Mouse (Mus musculus) right cerebral cortex, postnatal 36 days (tissue): ENCODE results near the gene Ap3d1.

Experiments used
- DNase-seq, 2 experiments: peaks; one replicate each; pipeline ENCODE4 v3.0.0; 2022; ENCODE audit warnings: low spot score in 2 of 2, mixed read lengths in 1 of 2

Gene Ap3d1

DNA sequence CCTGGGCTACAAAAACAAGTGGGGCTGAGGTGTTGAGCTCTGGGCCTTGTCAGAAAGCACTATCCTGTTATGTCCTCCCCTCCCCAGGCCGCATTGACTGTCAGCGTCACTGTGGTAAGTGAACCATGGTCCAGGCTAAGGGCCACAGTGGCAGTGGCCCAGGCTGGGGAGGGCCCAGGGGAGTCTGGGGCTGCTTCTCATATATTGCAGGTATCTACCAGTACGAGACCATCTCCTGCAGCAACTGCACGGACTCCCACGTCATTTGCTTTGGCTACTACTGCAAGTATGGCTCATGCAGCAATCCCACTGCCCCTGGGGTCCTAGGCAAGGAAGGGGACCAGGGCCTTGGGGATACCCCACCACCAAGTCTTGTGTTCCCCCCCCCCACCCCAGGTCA, 38.4 kb downstream of the Ap3d1 start:
- no peak for DNase-seq

DNA sequence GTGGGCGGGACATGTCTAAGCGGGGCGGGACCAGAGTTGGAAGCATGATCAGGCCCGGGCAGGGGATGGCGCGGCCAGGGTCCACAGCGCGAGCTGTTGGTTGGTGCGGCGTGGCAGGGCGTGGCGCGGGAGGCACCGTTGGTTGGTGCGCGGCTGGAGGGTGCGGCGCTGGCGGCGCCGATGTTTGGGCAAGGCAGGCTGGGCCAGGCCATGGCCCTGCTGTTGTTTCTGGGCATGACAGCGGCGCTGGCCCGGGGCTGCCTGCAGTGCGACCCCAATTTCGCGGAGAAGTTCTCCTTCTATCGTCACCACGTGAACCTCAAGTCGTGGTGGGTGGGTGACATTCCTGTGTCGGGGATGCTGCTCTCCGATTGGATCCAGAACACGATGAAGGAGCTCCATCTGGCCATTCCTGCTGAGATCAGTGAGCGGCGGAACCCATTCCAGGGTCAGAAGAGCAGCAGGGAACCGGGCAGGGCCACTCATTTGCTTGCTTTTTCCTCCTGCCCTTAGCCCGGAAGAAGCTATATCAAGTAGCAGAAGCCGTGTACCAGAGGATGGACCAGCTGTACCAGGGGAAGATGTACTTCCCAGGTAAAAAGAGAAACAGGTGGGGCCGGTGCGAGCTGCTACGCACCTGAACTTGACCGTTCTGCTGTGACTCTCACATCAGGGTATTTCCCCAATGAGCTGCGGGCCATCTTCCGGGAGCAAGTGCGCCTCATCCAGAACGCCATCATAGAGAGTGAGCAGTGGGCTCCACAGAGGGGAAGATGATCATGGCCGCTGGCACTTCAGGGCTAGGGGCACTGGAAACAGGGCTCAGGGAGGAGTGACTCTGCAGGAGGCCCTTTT, 39.3 kb downstream of the Ap3d1 start:
- peak; percentile 94 to 96 for DNase-seq

DNA sequence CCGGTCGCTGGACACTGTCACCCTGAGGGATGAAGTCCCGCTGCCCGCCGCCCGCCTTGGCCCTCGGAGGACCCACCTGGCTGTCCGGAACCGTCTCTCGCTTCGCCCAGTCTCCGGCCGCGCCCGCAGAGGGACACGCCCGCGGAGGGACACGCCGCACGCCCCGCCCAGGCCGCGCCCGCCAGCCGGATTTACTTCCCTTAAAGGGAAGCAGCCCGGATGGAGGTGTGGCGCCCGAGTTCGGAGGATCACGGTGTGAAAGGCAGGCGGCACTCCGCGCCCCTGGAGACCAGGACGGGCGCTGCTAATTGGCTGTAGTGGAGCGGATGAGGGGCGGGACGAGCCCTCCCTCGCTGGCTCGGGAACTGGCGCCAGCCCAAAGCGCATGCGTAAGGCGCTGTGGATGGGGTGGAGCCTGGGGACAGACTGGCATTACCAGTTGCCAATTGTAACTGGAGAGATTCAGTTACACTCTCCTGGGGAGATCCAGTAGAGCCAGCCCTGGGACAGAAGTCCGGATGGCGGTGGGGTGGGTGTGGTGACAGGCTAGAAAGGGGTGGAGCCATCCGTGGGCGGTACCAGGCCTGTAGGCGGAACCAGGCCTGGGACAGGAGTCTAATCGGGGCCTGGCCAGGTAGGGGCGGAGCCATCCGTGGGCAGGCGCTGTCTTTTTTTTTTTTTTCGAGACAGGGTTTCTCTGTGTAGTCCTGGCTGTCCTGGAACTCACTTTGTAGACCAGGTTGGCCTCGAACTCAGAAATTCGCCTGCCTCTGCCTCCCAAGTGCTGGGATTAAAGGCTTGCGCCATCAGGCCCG, 40.1 kb downstream of the Ap3d1 start, which contains the start of the genes Mob3a and Izumo4:
Gene Mob3a, minus strand, starts transcription at position 257 of the 815 bp plus-strand sequence.
Gene Izumo4, plus strand, starts transcription at position 464 of the 815 bp plus-strand sequence.
- DNase-seq: peak; percentile 98 to 99

DNA sequence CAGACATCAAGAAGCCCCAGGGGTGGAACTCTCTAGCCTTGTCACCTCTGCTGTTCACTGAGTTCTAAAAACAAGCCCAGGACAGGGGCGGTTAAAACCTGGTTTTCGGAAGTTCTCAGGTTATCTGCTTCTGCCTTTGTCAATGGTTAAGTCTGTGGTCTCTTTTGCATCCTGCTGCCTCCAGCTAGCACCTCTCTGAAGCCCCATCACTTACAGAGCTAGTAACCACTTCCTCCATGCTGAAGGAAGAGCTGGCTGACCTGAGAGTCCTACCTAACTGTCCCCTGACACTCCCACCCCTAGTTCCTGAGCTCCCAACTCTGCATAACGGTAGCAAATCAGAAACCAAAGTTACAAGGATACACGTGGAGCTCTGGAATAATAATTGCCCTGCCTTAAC, 41.3 kb downstream of the Ap3d1 start:
- no peak for DNase-seq

DNA sequence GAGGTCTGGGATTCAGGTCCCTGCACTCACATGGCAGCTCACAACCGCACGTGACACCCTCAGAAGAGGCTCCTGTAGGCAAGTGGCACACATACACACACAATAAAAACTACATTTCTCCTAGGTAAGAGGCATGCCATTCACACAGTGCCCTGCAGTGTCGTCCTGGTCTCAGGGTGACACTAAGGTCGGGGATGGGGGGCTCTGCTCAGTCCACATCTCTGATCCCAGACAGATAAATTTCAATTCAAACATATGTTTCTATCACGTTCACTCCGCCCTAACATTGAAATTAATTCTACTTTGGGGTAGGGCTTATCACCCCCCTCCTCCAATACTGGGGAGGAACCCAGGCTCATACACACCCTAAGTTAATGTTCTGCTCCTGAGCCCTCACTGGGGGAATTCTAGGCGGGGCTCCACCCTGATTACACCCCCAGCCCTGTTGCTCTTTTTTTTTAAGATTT, 42.0 kb downstream of the Ap3d1 start:
- no peak for DNase-seq

DNA sequence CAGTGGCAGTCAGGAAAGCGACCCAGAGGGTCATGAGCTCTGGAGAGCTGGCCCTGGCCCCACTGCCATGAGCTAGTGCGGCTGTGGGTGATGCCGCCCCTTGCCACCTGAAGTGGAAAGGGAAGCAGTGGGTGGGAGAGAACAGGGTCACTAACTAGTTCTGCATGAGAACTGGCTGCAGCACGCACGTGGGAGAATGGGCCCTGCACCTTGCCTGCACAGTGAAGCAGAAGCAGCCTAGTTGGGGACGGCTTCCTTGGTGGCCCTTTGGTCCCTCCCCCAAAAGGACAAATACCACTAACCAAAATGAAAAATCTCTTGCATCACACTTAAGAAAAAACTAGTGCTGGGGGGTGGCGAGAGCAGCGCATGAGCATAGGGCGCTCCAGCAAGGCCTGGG, 43.5 kb downstream of the Ap3d1 start:
- no peak for DNase-seq

DNA sequence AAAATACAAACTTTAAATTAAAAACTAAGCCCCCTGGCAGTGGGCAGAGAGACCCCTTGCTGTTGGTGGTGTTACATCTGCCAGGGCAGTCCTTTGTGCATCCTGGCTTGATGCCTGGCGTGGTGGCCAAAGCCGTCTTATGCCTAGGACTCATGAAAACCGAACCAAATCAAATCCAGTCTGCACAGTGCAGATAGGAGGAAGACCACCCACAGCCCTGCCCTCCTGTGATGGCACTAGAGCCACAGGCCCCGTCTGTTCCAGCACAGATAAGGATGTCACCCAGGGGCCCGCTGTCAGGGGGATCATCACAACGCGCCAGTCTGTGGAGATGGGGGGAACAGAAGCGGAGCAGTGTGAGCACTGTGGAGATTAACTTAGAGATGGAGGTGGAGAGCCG, 44.3 kb downstream of the Ap3d1 start:
- no peak for DNase-seq

DNA sequence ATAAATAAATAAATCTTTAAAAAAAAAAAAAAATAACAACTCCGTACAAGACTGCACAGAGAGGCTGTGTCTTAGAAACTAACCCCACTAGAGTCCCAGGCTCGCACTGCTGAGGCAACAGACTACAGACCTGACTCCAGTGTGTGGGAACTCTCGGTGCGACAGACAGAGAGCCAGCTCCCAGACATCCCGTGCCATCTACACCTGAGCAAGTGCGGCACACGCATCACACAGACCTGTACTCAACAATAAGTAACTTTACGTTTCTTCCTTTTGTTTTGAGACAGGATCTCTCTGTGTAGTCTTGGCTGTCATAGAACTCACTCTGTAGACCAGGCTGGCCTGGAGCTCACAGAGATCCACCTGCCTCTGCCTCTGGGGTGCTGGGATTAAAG, 44.7 kb downstream of the Ap3d1 start:
- no peak for DNase-seq

DNA sequence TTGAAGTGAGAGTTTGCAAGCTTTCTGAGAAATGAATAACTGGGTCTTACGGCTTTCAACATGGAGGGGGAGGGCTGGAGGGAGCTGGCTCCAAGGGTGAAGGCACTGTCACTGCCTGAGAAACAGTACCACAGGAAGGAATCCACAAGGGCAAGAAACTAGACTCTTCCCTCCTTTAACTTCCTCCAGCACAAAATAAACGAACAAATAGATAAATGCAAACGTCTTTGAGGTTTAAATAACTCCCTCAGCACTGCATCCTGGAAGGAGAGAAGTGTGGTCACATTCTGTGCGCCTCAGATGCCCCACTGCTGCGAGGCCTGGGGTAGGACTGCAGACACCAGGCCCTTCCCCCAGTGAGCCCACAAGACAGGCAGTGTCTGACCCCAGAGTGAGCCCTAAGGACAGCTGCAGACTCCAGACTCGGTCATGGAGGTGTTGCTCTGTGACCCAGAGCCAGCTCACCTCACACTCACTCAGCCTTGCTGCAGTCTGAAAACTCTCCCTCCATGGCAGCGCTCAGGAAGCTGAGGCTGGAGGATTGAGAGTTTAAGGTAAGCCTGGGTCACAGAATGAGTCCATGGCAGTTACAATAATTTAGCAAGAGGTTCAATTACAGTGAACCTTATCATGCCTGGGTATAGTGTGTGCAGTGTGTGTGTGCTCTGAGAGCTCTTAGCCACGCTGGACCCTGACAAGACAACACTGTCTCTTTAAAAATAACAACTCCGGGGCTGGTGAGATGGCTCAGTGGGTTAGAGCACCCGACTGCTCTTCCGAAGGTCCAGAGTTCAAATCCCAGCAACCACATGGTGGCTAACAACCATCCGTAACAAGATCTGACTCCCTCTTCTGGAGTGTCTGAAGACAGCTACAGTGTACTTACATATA, 45.3 kb downstream of the Ap3d1 start:
- no peak for DNase-seq

DNA sequence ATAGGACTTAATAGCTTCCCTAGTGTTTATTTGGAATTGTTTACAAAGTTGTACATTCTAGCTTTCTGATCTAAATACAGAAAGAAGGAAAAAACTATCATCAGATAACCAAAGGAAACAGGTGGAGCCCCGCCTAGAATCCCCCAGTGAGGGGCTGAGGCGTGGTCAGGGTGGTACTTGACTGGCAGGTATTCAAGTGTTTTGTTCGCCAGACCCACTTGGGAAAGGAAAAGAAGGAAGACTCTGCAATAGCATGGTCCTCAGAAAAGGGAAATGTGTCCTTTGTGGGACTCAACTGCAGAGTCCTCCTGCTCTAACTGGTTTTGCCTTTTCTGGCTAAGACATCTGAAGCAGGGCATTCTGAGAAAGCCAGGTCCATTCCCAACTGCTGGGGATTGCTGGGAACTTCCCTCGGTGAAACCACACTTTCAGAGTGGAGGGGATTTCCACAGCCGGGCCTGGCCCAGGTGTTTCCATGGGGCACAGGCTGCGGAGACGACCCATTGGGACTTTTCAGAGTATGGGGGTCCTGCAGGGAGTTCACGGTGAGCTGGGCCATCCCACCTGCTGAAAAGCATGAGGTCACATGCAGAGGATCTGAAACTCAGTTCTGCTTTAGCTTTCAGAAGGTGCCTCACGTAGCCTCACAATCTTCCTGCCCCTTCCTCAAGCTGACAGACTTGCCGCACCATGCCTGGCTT, 46.1 kb downstream of the Ap3d1 start:
- DNase-seq: no peak

DNA sequence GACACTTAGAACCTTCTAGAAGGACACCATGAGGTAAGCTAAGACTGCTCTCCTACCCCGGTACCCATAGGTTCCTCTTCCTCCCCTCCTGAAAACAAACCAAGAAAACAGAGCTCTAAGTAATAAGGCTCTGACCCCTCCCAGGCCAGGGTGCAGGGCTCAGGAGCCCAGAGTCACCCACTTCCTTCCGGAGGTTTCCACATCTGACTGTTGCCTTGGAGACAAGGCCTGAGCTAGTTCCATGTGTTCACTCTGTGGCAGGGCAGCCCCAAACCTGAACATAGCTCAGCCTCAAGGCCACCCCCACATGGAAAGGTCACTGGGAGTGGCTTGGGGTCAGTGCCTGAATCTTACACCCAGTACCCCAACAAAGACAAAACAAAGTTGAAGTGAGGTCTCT, 46.9 kb downstream of the Ap3d1 start:
- DNase-seq: no peak

DNA sequence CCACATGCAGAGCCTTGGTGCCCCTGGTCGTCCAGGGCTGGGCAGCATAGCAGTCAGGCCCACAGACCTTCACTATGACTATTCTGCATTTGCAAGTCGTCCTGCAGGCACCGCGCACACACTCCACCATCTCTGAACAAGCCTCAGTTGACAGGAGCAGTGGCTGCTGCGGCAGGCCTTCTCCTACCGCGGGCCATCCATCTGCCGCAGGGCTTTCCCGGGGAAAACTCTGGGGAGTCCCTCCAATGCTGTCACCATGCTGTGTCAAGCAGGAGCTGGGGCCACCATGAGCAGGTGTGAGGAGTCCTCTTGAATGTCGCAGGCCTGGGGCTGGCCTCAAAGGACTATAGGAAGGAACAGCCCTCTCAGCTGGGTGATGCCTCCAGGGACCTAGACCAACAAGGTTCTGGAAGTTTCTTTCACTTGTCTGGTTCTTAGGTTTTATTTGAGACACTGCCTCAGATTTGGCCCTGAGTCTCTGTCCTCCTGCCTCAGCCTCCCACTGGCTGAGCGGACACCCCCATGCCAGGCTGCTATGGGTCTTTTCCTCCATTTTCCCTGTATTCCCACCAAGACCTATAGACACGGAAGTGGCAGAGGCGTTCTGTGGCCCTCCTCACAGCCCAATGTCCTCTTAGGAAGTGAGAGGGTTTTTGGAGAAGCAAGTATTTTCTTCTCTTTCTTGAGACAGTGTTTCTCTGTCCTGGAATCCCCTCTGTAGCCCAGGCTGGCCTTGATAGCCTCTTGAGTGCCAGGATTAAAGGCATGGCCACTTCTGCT, 47.7 kb downstream of the Ap3d1 start:
- DNase-seq: no peak

DNA sequence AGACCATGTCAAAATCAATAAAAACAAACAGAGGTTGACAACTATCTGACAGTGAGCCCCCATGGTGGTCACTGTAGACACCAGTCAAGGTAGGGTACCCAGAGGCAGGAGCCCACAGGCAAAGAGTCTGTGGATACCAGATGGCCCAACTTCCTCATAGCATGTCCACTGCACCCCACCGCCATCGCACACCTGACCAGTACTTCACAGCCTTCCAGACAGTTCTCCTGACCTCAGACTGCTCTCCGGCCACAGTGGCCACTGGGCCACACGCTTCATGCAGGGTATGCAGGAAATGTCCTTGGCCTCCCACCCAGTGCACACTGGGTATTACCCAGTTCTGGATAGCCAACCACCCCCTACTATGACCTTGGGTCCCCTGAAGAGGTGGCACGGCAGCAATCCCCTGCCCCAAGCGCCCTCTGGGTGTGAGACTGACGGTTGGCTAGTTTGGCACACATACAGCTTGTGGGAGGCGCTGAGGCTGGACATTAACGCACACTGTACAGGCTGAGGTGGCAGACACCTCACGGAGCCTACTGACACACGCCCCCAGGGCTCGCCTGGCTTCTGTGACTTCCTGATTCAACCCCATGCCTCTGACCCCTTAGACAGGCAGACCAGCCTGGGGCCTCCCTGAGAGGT, 48.5 kb downstream of the Ap3d1 start:
- DNase-seq: no peak

DNA sequence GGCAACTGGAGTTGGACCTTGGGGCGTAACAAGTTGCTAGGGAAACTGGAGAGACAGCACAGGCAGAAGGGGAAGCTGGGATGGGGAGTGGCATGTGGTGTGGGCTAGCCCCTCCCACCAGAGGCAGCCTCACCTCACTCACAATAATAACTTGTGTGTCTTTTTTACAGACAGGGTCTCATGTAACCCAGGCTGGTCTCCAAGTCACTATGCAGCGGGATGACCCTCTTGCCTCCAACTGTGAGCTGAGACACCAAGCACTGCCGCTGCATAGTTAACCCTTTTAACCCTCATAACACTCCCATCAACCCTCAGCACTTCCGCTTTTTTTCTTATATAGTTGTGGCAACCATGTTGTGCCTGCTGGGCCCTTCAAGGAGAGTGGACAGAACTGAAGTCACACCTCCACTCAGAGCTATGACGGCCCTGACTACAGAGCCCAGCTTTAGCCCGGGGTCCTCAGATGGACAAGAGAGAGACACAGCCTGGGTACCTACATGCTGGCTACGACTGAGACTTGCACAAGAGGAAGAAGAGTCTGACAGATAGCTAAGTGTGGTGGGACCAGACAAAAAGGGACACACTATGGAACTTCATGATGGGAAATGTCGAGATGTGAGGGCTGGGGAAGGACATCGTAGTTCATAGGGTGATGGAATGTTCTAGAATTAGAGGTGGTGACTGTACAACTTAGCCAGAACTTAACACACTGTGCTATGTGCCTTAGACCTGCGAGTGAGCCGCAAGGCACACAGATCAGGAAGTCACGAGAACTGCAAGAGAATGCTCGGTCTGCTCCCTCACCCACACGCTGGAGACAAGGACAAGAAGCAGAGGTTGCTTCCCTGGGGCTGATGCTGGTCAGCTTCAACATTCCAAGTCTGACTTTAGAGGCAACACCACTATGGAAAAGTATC, 49.6 kb downstream of the Ap3d1 start:
- DNase-seq: no peak

DNA sequence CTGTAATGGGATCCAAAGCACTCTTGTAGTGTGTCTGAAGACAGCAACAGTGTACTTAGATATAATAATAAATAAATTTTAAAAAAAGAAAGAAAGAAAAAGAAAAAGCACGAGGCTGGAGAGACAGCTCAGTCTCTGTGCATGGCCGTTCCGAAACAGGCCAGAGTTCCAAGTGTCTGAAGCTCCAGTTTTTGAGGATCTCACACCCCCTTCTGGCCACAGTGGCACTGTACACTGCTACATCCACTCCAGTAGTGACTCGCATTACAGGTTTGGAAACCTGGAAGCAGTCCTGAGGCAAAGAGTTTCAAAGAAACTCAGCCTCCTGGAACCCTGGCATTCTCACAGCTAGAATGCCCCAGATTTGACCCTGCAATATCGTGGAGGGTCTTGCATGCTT, 54.2 kb downstream of the Ap3d1 start:
- peak in 1 of 2 experiments; percentile 45 for DNase-seq

DNA sequence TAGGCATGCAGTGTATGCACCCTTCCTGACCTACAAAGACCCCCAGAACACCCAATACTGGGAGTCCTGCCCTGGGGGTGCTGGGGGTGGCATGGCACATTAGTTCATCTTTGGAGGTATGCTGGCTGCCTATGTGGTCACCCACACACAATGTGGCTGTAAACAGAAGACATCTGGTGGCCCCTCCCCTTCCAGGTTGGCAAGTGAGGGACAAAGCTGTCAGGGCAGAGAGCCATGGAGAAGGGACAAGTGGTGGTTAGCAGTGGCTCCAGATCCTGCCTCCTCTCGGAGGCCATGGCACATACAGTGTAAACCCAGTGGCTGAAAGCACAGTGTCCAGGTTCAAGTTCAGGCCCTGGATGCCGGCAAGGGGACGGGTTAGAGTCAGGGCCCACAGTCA, 55.4 kb downstream of the Ap3d1 start:
- no peak for DNase-seq

DNA sequence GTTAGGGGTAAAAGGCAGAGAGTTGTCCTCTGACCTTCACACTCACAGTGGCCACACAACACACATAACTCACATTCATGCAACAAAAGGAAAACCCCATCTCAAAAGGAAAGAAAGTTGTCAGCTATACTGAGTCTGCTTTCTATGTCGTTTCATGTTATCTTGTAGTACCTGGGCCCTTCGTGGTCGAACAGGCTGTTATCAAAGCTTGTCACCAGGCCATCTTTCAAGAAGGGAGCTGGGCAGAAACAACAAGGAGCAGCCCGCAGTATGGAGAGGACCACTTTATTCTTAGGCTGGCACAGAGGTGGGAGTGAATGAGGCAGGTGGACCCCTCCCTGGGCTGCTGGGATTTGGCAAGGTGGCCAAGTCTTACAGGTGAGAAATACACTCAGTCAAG, 57.1 kb downstream of the Ap3d1 start:
- DNase-seq: no peak

DNA sequence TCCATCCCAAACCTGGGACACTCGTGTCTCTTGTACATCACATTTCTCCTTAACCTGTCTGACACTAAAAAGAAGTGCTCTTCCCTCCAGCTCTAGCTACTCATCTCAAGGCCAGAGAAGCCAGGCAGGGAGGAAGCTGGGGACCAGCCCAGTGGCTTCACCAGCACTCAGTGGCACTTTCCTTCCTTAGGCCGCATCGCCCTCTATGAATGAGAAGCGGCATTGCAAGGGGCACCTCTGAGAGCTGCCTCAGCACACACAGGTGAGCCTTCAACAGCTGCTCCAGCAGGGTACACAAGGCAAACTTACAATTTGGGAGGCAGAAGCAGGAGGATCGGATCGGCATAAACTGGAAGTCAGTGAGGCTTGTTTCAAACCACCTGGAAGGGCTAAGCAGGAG, 57.9 kb downstream of the Ap3d1 start:
- no peak for DNase-seq

DNA sequence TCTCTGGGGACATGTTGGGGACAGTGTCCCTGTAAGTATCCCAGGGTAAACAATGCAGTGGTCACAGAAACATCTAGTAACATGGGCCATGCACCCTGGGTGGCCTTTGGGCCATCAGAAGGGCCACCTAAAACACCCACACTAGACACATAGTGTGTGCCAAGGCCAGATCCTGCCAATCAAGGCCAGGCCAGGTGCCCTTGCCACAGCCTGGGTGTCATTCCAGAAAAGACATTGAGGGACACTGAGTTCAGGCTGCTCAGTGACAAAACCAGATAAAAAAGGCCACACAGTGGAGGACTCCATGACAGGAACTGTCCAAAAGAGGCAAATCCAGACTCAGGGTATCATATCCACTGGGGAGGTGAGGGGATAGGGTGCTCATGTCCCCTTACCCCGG, 58.4 kb downstream of the Ap3d1 start:
- DNase-seq: no peak
